Mouse (Mus musculus) MEL (cell line): Measurements from ENCODE around the gene Kin. TPM values are rescaled to one million over a fixed set of nuclear protein-coding genes. Genes with fewer than 3 reads are reported as not detected.

Experiments
- DNase-seq: peaks from one replicate; pipeline ENCODE4 v3.0.0; 2011; ENCODE audit warnings: low read depth, low spot score
- H3K27ac ChIP-seq: 2 replicates; pipeline ENCODE4 v1.5.1; 2012; ENCODE audit warnings: low read depth, mild to moderate bottlenecking, control low read depth, low read length, moderate library complexity; ENCODE audit not compliant: control insufficient read depth
- H3K27me3 ChIP-seq, 2 experiments: fragments of 150-350 bp in 1 of 2; sonication (generic) in 1 of 2; 2 replicates each; pipeline ENCODE4 v1.6.1; 2012; ENCODE audit warnings: low read length in 2 of 2, mild to moderate bottlenecking in 2 of 2, improper control_type of control experiment in 1 of 2, moderate library complexity in 1 of 2; ENCODE audit not compliant: insufficient read depth in 2 of 2, control insufficient read depth in 1 of 2
- H3K36me3 ChIP-seq, 2 experiments: 2 replicates each; pipeline ENCODE4 v1.6.1; 2012 to 2014; ENCODE audit warnings: low read length in 2 of 2, improper control_type of control experiment in 1 of 2, inconsistent platforms in 1 of 2, mild to moderate bottlenecking in 1 of 2; ENCODE audit not compliant: insufficient read depth in 2 of 2, control insufficient read depth in 1 of 2
- H3K4me1 ChIP-seq, 2 experiments: fragments of 150-350 bp in 1 of 2; sonication (generic) in 1 of 2; 2 replicates each; pipeline ENCODE4 v1.6.1; 2012; ENCODE audit warnings: low read length in 2 of 2, improper control_type of control experiment in 1 of 2, mild to moderate bottlenecking in 1 of 2; ENCODE audit not compliant: insufficient read depth in 2 of 2, control insufficient read depth in 1 of 2
- H3K4me3 ChIP-seq, 2 experiments: fragments of 150-350 bp in 1 of 2; sonication (generic) in 1 of 2; 2 replicates each; pipeline ENCODE4 v1.5.1; 2012; ENCODE audit warnings: low read depth in 2 of 2, low read length in 2 of 2, mild to moderate bottlenecking in 2 of 2, moderate library complexity in 2 of 2, control low read depth in 1 of 2, improper control_type of control experiment in 1 of 2; ENCODE audit not compliant: control insufficient read depth in 1 of 2, insufficient read depth in 1 of 2
- H3K79me2 ChIP-seq: 2 replicates; pipeline ENCODE4 v1.6.1; 2012; ENCODE audit warnings: mild to moderate bottlenecking, low read length, moderate library complexity; ENCODE audit not compliant: control insufficient read depth, poor library complexity, insufficient read depth
- H3K9ac ChIP-seq: 2 replicates; pipeline ENCODE4 v1.6.1; 2012; ENCODE audit warnings: low read depth, mild to moderate bottlenecking, control low read depth, low read length, moderate library complexity; ENCODE audit not compliant: control insufficient read depth, poor library complexity, severe bottlenecking
- H3K9me3 ChIP-seq: fragments of 150-350 bp; sonication (generic); replicated peaks from 2 replicates; pipeline ENCODE4 v1.6.1; 2012; ENCODE audit warnings: mild to moderate bottlenecking, low read length, improper control_type of control experiment, moderate library complexity; ENCODE audit not compliant: insufficient read depth
- ELF1 ChIP-seq: IDR thresholded peaks from 2 replicates; pipeline ENCODE4 v1.6.1; 2014; ENCODE audit warnings: low read depth, mild to moderate bottlenecking, inconsistent platforms, low read length, improper control_type of control experiment, moderate library complexity
- HCFC1 ChIP-seq: IDR thresholded peaks from 2 replicates; pipeline ENCODE4 v1.6.1; 2012; ENCODE audit warnings: low read depth, mild to moderate bottlenecking, inconsistent platforms, low read length, improper control_type of control experiment, moderate library complexity
- KAT2A ChIP-seq: conservative IDR thresholded peaks from 2 replicates; pipeline ENCODE4 v1.6.1; 2012; ENCODE audit warnings: low read depth, low read length, improper control_type of control experiment, inconsistent platforms
- MAFK ChIP-seq: IDR thresholded peaks from 2 replicates; pipeline ENCODE4 v1.6.1; 2011; ENCODE audit warnings: low read depth, mild to moderate bottlenecking, low read length, improper control_type of control experiment, borderline replicate concordance
- MAX ChIP-seq: IDR thresholded peaks from 2 replicates; pipeline ENCODE4 v1.6.1; 2011; ENCODE audit warnings: low read length, improper control_type of control experiment
- MEF2A ChIP-seq: IDR thresholded peaks from 2 replicates; pipeline ENCODE4 v1.6.1; 2014; ENCODE audit warnings: low read depth, mild to moderate bottlenecking, inconsistent platforms, low read length, improper control_type of control experiment; ENCODE audit not compliant: poor library complexity, insufficient replicate concordance, severe bottlenecking; ENCODE audit errors: extremely low read depth
- MXI1 ChIP-seq: IDR thresholded peaks from 2 replicates; pipeline ENCODE4 v1.6.1; 2011; ENCODE audit warnings: mild to moderate bottlenecking, low read depth, low read length, improper control_type of control experiment
- POLR2AphosphoS2 ChIP-seq: IDR thresholded peaks from 2 replicates; pipeline ENCODE4 v1.6.1; 2011; ENCODE audit warnings: low read length, improper control_type of control experiment
- POLR2AphosphoS5 ChIP-seq: IDR thresholded peaks from 2 replicates; pipeline ENCODE4 v1.6.1; 2012; ENCODE audit warnings: low read depth, borderline replicate concordance, mild to moderate bottlenecking, inconsistent platforms, low read length, moderate library complexity, mixed read lengths
- SMC3 ChIP-seq: IDR thresholded peaks from 2 replicates; pipeline ENCODE4 v1.6.1; 2011; ENCODE audit warnings: low read depth, low read length, improper control_type of control experiment
- TAL1 ChIP-seq: IDR thresholded peaks from 2 replicates; pipeline ENCODE4 v1.6.1; 2012; ENCODE audit warnings: mild to moderate bottlenecking, inconsistent platforms, low read length, moderate library complexity, mixed read lengths
- USF1 ChIP-seq: IDR thresholded peaks from 2 replicates; pipeline ENCODE4 v1.6.1; 2014; ENCODE audit warnings: low read depth, mild to moderate bottlenecking, inconsistent platforms, low read length, improper control_type of control experiment, moderate library complexity
- USF2 ChIP-seq, 2 experiments: IDR thresholded peaks; 2 replicates each; pipeline ENCODE4 v1.6.1; 2011 to 2012; ENCODE audit warnings: improper control_type of control experiment in 2 of 2, low read length in 2 of 2, borderline replicate concordance in 1 of 2, inconsistent platforms in 1 of 2, low read depth in 1 of 2, mild to moderate bottlenecking in 1 of 2; ENCODE audit not compliant: insufficient read depth in 1 of 2
- ZC3H11A ChIP-seq: IDR thresholded peaks from 2 replicates; pipeline ENCODE4 v1.6.1; 2012; ENCODE audit warnings: low read depth, mild to moderate bottlenecking, inconsistent platforms, low read length, improper control_type of control experiment
- polyA plus RNA-seq, 2 experiments: library from polyadenylated mRNA; stranded (reverse) in 1 of 2; unstranded in 1 of 2; fragments of >175 nt in 1 of 2; fragments of >200 nt in 1 of 2; gene quantifications; 2 replicates each; pipeline versions ENCODE4 v1.2.1 to v1.2.4; 2012; ENCODE audit warnings: low replicate concordance in 2 of 2, low read depth in 1 of 2; ENCODE audit not compliant: insufficient read length in 2 of 2, insufficient read depth in 1 of 2, missing spikeins in 1 of 2
- total RNA-seq: library from RNA; depleted of rRNA; stranded (reverse); fragments of 300-350 nt; gene quantifications from 2 replicates; pipeline ENCODE4 v1.2.3, GENCODE M21; 2012

The Kin gene
- total and polyA plus RNA-seq, 3 experiments, result 25.7 to 33.5 TPM; not detected in 1

DNA sequence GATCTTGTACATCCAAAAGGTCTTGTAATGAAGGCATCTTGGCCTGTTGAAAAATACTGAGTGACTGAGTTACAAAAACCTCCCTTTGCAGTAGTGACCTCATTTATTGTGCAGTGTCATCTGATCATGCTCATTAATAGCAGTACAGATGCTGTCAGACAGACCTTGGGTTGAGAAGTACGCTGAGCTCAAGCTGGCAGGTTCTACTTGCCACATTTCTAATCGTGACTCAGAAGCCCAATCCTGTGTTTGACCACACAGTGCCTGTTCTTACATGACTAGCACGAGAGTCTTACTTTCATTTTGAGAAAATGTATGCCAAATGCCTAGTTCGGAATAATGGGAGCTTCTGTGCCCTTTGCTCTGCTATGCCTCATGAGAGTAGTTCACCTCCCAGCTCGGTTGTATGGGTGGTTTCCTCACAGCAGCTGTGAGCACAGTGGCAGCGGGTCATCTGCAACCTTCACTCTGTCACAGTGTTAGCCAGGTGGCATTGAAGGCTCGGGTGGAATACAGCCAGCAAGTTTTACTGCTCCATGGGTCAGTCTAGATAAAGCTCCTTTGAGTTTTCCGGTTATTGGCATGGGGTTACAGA is 7.0 kb downstream of the Kin start:
- Histone ChIP-seq H3K79me2 (peaks cover 32% of the 10 kb centered on the region), H3K27me3 (no peaks in the 10 kb centered on the region), H3K27ac (no peak overlapping the region), H3K4me1 (no peaks in the 10 kb centered on the region), H3K4me3 (no peak overlapping the region), H3K9ac (no peak overlapping the region), H3K36me3 (peaks cover 3 to 10% of the 10 kb centered on the region in 2 experiments), H3K9me3 (no peaks in the 10 kb centered on the region)
- no peak for DNase-seq
- TF ChIP-seq POLR2AphosphoS5, result no peak
- TF ChIP-seq MAFK, result no peak
- no peak for TF ChIP-seq SMC3
- TF ChIP-seq KAT2A, result no peak
- no peak for TF ChIP-seq USF1

DNA sequence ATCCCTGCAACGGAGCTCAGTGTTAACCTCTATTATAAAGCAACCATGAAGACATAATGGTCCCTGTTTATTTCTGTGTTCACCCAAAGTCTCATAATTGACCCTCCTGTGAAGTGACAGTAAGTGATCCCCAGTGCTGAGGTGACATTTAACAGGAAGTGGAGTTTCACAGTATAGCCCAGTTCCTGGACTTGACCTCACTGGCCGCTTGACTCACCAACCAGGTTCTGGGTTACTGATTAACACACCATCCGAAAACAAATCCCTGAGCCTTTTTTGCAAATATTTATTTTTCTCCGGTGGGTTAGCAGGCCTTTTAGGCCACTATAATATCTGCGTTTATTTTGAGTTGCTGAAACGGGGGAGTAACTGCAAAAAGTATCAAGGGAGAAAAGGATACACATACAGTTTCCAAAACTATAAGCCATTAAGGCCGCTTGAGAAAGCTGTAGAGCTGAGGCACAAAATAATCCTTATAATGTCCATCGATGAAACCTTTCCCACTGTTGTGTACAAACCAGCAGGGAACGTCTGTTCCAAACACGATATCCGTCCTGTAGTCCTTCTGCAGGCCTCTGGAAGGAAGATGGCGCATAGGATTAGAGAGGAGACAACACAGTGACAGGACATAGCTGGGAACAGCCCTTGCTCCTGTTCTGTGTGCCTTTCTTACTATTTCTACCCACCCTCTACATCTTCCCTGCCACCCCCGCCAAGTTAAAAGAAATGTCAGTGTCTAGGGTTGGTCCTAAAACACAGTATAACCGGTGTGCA is 14.1 kb downstream of the Kin start:
- Histone ChIP-seq H3K9ac (no peak overlapping the region), H3K9me3 (no peaks in the 10 kb centered on the region), H3K36me3 (peaks cover 0 to 6% of the 10 kb centered on the region in 2 experiments; a peak in 2 of 4 replicates), H3K27ac (no peak overlapping the region), H3K4me1 (no peaks in the 10 kb centered on the region), H3K79me2 (no peaks in the 10 kb centered on the region), H3K4me3 (no peak overlapping the region), H3K27me3 (no peaks in the 10 kb centered on the region)
- TF ChIP-seq USF2 (IDR thresholded peaks at IDR 0.05; ENCODE audit: borderline replicate concordance in 1 of 2, insufficient read depth in 1 of 2, low read depth in 1 of 2, low read length in 2 of 2), result no peak
- no peak for TF ChIP-seq ELF1
- no peak for TF ChIP-seq MXI1
- no peak for TF ChIP-seq USF1
- TF ChIP-seq MEF2A, result no peak
- no peak for TF ChIP-seq TAL1
- TF ChIP-seq SMC3, result no peak
- no peak for TF ChIP-seq ZC3H11A
- TF ChIP-seq HCFC1, result no peak
- TF ChIP-seq POLR2AphosphoS2, result no peak
- TF ChIP-seq MAX, result no peak
- DNase-seq, result no peak
